Comparison of ENCODE assay signal across 20 mouse cellular contexts in genomic region chr15:74459345-74459975, GRCm38 (mm10).
A peak's percentile ranks its signal among the peaks of the same experiment; 100 is the strongest.
DNase-seq lines count a peak whose midpoint lies in the region; ATAC-seq and TF ChIP-seq lines count a peak whose summit lies in the region.
"Had no signal": no experiment of that assay in that cellular context is flagged by ENCODE, and none has a peak within 500 bp of the region (broad histone marks: within the 10 kb centered on the region; RNA-seq: fewer than 3 reads in every experiment).

No protein-coding gene starts in this region.

- 0 out of 2 replicates have a peak, but pooled peaks have one; percentile 32 for TF ChIP-seq CTCF in brain, embryonic 14.5 days (IDR thresholded peaks at IDR 0.05; ENCODE audit: borderline replicate concordance, extremely low read depth, insufficient read depth, insufficient read length)
- no peak for TF ChIP-seq CTCF in olfactory bulb, adult 2 months (IDR thresholded peaks at IDR 0.05; ENCODE audit: insufficient read depth, low read depth, low read length)

- no peaks in the 10 kb centered on the region for H3K27me3 ChIP-seq in forebrain, embryonic 16.5 days (replicated peaks; ENCODE audit: control insufficient read depth, insufficient read depth, low read length)
- H3K27me3 ChIP-seq in forebrain, embryonic 11.5 days (ENCODE audit: control insufficient read depth, insufficient read depth, low read length) = no peaks in the 10 kb centered on the region
- H3K27me3 ChIP-seq: CH12.LX; heart, embryonic 15.5 days; stomach, embryonic 15.5 days had no signal

- peak; percentile 38; the same call in 1 of the 2 replicates for ATAC-seq in forebrain, embryonic 16.5 days
- ATAC-seq in forebrain, embryonic 11.5 days (replicated peaks; ENCODE audit: low FRiP score) = no peak
- ATAC-seq: liver, postnatal 0 days had no signal

- H3K4me2 ChIP-seq in forebrain, embryonic 16.5 days (ENCODE audit: low read length) = no peak overlapping the region
- H3K4me2 ChIP-seq in forebrain, embryonic 11.5 days (ENCODE audit: low read depth, low read length, severe bottlenecking) = no peak overlapping the region
- H3K4me2 ChIP-seq: heart, embryonic 15.5 days; stomach, embryonic 15.5 days had no signal

- H3K9me3 ChIP-seq in forebrain, embryonic 16.5 days (ENCODE audit: control insufficient read depth, low read length) = 0 out of 2 replicates have a peak, but pooled peaks cover 4% of the 10 kb centered on the region
- no peaks in the 10 kb centered on the region for H3K9me3 ChIP-seq in forebrain, embryonic 11.5 days (ENCODE audit: control insufficient read depth, low read length)
- H3K9me3 ChIP-seq: embryonic facial prominence, embryonic 10.5 days; heart, embryonic 15.5 days; limb, embryonic 10.5 days; stomach, embryonic 15.5 days had no signal

- H3K27ac ChIP-seq in forebrain, embryonic 16.5 days (ENCODE audit: low read length) = peak overlapping the region; percentile 24; the same call in 1 of the 2 replicates
- H3K27ac ChIP-seq in forebrain, embryonic 11.5 days (ENCODE audit: low read depth, low read length) = no peak overlapping the region
- H3K27ac ChIP-seq in olfactory bulb, adult 2 months (ENCODE audit: insufficient read depth, low read depth, low read length) = peak overlapping the region; percentile 56
- H3K27ac ChIP-seq: embryonic facial prominence, embryonic 10.5 days; heart, adult 2 months; heart, embryonic 15.5 days; limb, embryonic 10.5 days; stomach, embryonic 15.5 days had no signal

- no peak overlapping the region for H3K4me3 ChIP-seq in forebrain, embryonic 16.5 days (replicated peaks; ENCODE audit: low read length)
- H3K4me3 ChIP-seq in forebrain, embryonic 11.5 days (ENCODE audit: low read depth, low read length) = no peak overlapping the region
- no peak overlapping the region for H3K4me3 ChIP-seq in olfactory bulb, adult 2 months (ENCODE audit: insufficient read depth, low read depth, low read length)
- H3K4me3 ChIP-seq: embryonic facial prominence, embryonic 10.5 days; heart, adult 2 months; heart, embryonic 15.5 days; limb, embryonic 10.5 days; myocyte; stomach, embryonic 15.5 days had no signal

- H3K4me1 ChIP-seq in forebrain, embryonic 16.5 days (replicated peaks; ENCODE audit: control insufficient read depth, insufficient read depth, low read length) = peaks cover 11% of the 10 kb centered on the region; the same call in 1 of the 2 replicates
- no peaks in the 10 kb centered on the region for H3K4me1 ChIP-seq in forebrain, embryonic 11.5 days (replicated peaks; ENCODE audit: control insufficient read depth, insufficient read depth, low read length)
- peaks cover 13% of the 10 kb centered on the region for H3K4me1 ChIP-seq in olfactory bulb, adult 2 months (ENCODE audit: control insufficient read depth, insufficient read depth, low read length)

- no peak for DNase-seq in forebrain, embryonic 11.5 days (ENCODE audit: low spot score)
- DNase-seq in layer of hippocampus, adult 8-10 months (ENCODE audit: low spot score in 2 of 2) = peak; percentile 35 to 42
- no peak for DNase-seq in layer of hippocampus, postnatal 25 days (ENCODE audit: extremely low spot score in 1 of 2, low spot score in 1 of 2)
- DNase-seq in brain, embryonic 14.5 days (ENCODE audit: low read depth) = peak; percentile 43
- DNase-seq in gastrocnemius, postnatal 4 days (ENCODE audit: low spot score in 2 of 2) = no peak
- DNase-seq: adrenal gland, postnatal 25 days; heart, adult 2 months; heart, postnatal 4 days; kidney, adult 8-10 months; kidney, postnatal 25 days; liver, postnatal 0 days; thymus, adult 2 months had no signal

- no peak overlapping the region for H3K9ac ChIP-seq in forebrain, embryonic 16.5 days (replicated peaks; ENCODE audit: low read depth, low read length)
- H3K9ac ChIP-seq in forebrain, embryonic 11.5 days (ENCODE audit: low read length) = no peak overlapping the region
- H3K9ac ChIP-seq: heart, embryonic 15.5 days; liver, postnatal 0 days; stomach, embryonic 15.5 days had no signal

- WGBS in forebrain, embryonic 16.5 days = 61% methylated on average over 12 of the region's 12 CpGs
- 85% methylated on average over 12 of the region's 12 CpGs for WGBS in forebrain, embryonic 11.5 days
- WGBS in olfactory bulb, adult 2 months = 51% methylated on average over 12 of the region's 12 CpGs

- TF ChIP-seq POLR2A in brain, embryonic 14.5 days (IDR thresholded peaks at IDR 0.05; ENCODE audit: borderline replicate concordance, extremely low read depth, insufficient read depth, insufficient read length, poor library complexity, severe bottlenecking) = no peak
- no peak for TF ChIP-seq POLR2A in olfactory bulb, adult 2 months (IDR thresholded peaks at IDR 0.05; ENCODE audit: insufficient read depth, low read depth, low read length)

- H3K36me3 ChIP-seq in forebrain, embryonic 16.5 days (ENCODE audit: control insufficient read depth, insufficient read depth) = no peaks in the 10 kb centered on the region
- H3K36me3 ChIP-seq in forebrain, embryonic 11.5 days (ENCODE audit: control insufficient read depth, insufficient read depth, low read length) = no peaks in the 10 kb centered on the region
- H3K36me3 ChIP-seq: embryonic facial prominence, embryonic 10.5 days; heart, embryonic 15.5 days; limb, embryonic 10.5 days; stomach, embryonic 15.5 days had no signal

Comparison
In these comparisons a context has a peak if more than half of its experiments do, and no peak if none do; other contexts are left out.
1. DNase-seq: peak in layer of hippocampus, adult 8-10 months (2 of 2) and brain, embryonic 14.5 days (single experiment); none in forebrain, embryonic 11.5 days (single experiment), layer of hippocampus, postnatal 25 days (0 of 2) and gastrocnemius, postnatal 4 days (0 of 2).